17 mouse cellular contexts compared by ENCODE assay signal in the genomic region with DNA sequence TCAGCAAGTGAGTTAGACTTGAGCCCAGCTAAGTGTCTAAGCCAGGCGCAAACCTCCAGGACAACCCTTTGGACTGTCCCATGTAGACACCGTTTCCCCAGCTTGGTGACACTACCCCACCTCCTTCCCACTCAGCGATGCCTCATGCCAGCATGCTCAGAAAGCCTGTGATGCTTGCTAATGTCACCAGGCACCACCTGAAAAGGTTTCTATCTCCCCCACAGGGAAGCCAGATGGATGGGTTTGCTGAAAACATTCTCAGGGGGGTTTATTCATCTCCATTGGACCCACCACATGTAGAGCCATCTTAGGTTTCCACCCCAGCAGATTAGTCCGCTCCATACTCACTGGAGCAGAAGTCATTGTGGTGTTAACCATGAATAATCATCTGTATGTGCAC.
"Had no signal": no experiment of that assay in that cellular context is flagged by ENCODE, and none has a peak within 500 bp of the region (broad histone marks: within the 10 kb centered on the region; RNA-seq: fewer than 3 reads in every experiment).

No protein-coding gene starts in this region.

- H3K27ac ChIP-seq: limb, embryonic 10.5 days; limb, embryonic 13.5 days; liver, embryonic 13.5 days; stomach, postnatal 0 days had no signal

- H3K4me3 ChIP-seq: limb, embryonic 10.5 days; limb, embryonic 13.5 days; liver, embryonic 13.5 days had no signal

- DNase-seq: kidney, postnatal 14 days; kidney, postnatal 4 days; liver; liver, embryonic 13.5 days; lung, adult 2 months; lung, postnatal 14 days; lung, postnatal 4 days; midbrain, embryonic 14.5 days; right cerebral cortex, postnatal 25 days; spleen, adult 18-20 months; thymus, adult 2 months; thymus, postnatal 14 days; thymus, postnatal 4 days had no signal

- H3K36me3 ChIP-seq: limb, embryonic 10.5 days; limb, embryonic 13.5 days; liver, embryonic 13.5 days had no signal

- H3K4me1 ChIP-seq: limb, embryonic 13.5 days; liver, embryonic 13.5 days had no signal

- H3K4me2 ChIP-seq: limb, embryonic 13.5 days; liver, embryonic 13.5 days; midbrain, embryonic 11.5 days had no signal

- H3K9me3 ChIP-seq: limb, embryonic 10.5 days; limb, embryonic 13.5 days; liver, embryonic 13.5 days had no signal

- H3K27me3 ChIP-seq: limb, embryonic 13.5 days had no signal

- H3K9ac ChIP-seq: limb, embryonic 13.5 days; liver, embryonic 13.5 days had no signal
